Mouse (Mus musculus) lung, postnatal 36 days (tissue): Measurements from ENCODE around the gene 9130409I23Rik.

ENCODE experiments used
- DNase-seq: peaks from one replicate; pipeline ENCODE4 v3.0.0; 2022; ENCODE audit warnings: mixed read lengths

9130409I23Rik gene

DNA sequence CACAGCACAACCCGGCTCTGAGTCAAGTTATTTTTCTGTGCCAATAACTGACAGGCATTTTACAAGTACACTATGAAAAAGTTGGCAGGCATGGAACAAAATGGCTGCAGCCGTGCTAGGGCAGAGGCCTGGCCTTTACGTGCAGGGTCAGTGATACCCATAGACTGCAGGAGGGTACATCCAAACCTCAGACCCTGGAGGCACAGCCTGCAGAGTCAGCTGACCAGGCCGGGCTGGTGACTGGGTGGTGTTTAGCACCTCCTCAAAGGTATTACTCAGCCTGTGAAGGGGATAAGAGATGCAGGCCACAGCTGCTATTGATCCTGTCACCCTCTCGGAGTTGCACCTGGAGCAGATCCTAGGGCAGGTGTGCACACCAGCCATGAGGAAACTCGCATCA, at the start of gene 9130409I23Rik:
Gene 9130409I23Rik, plus strand, starts transcription at position 301 of the 400 bp plus-strand sequence.
- no peak for DNase-seq

DNA sequence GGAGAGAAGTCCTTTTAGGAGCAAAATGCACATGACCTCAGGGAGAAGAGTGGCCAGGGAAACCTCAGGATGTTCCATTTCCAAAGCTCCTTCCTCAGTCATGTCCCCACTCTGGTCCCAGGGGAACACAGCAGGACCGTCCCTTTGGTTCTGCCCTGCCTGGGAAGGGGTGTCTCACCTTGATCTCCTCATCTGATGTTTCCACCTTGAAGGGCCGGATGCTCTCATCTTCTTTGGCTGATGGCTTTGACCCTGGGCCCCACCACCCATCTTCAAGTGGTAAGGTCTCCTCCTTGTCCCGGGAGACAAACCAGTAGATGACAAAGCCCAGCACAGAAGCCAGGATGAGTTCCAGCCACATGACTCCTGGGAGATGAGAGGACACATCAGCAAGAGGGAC, 49.4 kb upstream of the 9130409I23Rik start:
- no peak for DNase-seq

GRCm38 (mm10) chr1:181003790-181004189, 47.2 kb upstream of the 9130409I23Rik start:
- DNase-seq = no peak

DNA sequence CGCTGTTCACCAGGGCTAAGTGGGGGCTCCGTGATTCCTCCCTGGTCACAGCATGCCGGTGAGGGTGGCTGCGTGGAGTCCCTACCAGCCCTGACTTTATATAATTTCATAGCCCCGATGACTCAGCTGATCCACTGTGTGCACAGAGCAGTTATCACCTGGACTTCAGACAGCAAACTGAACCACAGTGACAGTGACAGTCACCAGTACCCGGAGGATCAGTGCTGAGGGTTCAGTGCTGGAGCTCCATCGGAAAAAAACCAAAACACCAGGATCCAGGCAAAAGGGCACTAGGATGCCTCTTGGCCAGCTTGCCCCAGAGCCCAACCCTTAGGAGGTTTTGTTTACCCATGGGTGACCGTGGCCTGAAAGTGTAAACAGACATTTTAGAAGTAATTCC, 45.7 kb upstream of the 9130409I23Rik start:
- no peak for DNase-seq

GRCm38 (mm10) chr1:181007831-181008230, 43.2 kb upstream of the 9130409I23Rik start:
- no peak for DNase-seq

- peak; percentile 83 for DNase-seq
These were observed 42.8 kb upstream of the 9130409I23Rik start for GRCm38 (mm10) chr1:181008266-181008665.

DNA sequence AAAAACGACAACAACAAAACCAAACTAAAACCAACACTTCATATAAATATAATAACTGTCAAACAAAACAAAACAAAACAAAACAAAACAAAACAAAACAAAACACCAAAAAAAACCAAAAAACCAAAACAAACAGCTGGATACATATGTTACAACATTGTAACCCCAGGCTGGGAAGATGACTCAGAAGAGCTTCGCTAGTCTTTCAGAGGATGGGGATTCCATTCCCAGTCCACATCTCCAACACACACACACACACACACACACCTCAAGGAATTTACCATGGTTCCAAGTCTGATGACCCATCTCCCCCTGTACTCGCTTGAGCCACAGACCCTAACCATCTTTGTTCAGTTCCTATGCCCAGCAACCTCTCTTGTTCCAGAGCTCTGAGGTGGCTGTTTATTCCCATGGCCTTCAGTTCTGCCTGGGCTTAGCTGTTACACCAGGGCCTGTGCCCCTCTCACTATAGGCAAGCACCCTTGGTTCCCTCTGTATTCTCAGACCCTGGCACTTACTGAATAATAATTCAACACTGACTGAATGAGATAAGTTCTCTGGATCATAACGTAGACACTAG, 41.9 kb upstream of the 9130409I23Rik start:
- DNase-seq = no peak

GRCm38 (mm10) chr1:181009754-181010153, 41.3 kb upstream of the 9130409I23Rik start:
- peak; percentile 80 for DNase-seq

DNA sequence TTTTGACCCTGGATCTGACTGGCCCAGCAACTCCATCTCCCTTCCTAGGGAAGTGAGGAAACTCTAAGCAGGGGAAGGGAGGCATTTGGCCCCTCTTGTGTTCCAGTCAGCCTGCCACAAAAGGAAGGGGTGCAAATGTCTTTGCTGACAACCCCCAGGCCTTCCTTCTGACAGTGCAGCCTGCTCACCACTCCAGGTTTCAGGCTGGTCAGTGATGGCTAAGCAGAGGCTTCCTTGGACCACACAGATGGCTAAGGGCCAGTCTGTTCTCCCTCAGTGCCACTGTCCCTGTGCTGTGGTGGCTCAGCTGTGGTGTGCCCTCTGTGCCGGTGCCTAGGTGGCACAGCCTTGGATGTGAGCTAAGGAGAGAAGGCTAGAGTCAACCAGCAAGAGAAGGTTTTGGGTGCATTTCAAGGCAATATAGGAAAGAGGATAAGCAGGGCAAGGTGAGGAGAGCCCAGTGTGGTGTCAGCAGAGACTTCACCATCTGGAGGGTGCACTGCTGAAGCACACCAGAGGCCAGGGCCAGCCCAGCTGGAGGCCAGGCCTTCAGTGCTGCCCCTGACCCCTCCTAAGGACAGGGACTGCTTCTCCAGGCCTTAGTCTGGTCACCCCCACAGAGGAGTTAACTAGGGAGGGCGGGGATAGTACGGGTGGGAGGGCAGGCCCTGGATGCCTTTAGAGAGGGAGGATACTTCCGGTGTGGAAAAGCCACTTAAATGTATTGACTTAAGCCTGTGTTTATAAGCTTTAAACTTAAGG, 40.7 kb upstream of the 9130409I23Rik start:
- DNase-seq = peak; percentile 26

- DNase-seq = no peak
These were observed 39.4 kb upstream of the 9130409I23Rik start for GRCm38 (mm10) chr1:181011601-181012000.

GRCm38 (mm10) chr1:181012416-181012815, 38.6 kb upstream of the 9130409I23Rik start:
- DNase-seq = no peak

- DNase-seq = no peak
These were observed 37.6 kb upstream of the 9130409I23Rik start for GRCm38 (mm10) chr1:181013446-181013845.

DNA sequence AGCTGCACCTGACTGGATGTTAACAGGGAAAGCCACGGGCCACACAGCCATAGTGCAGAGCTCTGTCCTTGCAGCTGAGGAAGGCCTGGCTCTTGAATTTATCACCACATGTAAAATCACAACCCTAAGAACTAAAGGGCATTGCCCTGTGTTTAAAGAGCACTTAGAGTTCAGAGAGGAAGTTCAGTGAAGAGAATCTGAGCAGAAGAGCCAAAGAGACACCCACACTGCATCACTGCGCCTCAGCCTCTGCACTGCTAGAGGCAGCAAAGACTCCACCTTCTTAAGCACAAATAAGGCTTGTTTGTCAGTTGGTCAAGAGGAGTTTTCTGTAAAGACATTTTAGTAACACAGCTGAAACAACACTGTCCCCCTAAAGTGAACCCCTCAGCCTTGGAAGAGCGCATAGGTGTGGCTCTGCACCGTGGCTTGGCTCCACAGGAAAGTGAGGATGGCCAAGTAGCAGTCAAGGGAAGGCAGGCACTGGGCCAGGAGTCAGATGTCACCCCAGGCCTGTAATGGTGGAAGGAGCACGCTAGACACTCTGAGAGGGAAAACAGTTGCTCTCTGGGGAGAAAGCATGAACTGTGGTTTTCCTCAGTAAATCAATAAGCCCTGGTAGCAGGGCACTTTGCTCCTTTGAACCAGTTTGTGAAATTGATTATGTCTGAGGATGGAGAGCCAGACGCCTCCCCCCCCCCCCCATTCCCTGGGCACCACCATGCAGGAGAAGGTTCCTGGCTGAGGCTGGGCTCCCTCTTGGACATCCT, 36.1 kb upstream of the 9130409I23Rik start:
- DNase-seq = peak; percentile 76

DNA sequence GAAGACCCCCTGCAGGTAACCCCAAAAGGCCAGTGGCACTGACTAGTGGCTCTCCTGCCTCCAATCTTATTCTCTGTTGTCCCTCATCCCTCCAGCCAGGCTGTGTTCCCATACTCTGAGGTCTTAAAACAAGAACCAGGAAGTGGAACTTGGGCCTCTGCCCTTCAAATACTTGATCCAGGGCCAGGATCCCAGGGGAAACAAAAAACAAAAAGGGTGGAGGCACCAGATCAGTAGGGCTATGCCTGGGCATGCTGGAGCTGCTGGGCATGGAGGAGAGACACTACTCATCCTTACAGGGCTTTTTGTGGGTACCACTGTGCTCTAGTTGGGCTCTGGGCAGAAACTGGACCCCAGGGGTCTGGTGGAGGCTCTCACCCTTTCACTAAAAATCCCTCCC, 35.5 kb upstream of the 9130409I23Rik start:
- peak; percentile 95 for DNase-seq

DNA sequence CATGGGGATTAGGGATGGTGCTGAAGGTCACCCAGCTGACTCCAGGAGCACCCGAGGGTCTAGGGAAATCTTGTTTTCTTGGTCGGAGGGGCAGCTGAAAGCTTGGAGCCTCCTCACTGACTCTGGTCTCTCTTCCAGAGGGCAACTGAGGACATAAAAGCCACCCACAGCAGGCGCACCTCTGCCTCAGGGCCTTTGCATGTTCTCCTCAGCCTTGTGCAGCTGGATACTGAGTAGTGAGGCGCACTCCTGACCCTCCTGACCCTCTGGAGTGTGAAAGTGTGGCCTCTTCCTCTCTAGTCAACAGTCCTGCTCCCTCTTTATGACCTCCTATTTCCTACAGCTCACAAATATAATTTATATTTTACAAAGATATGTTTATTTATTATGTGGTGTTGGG, 35.0 kb upstream of the 9130409I23Rik start:
- peak; percentile 32 for DNase-seq

- DNase-seq = peak; percentile 98
These were observed 34.4 kb upstream of the 9130409I23Rik start for GRCm38 (mm10) chr1:181016532-181017131.

DNA sequence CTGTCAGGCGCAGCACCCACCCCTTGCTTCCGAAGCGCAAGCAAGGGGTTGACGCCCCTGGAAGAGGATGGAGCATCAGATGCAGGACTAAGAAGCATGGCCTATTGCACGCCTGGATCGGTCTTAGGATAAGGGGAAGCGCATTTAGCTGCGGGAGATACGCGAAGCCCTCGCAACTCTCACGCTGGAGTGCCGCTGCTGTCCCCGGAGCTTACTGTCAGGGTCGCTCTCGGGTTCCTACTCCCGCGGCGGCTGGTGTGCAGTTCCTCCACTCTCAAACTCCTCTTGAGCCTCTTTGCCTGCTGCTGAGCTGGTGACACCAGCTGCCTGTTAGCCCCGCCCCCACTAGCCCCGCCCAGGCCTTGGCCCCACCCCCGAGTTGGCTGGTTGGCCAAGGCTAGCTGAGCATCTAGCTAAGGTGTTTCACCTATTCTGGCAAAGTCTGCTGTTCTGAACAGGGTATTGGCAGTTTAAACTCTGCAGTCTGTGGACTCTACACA, 33.8 kb upstream of the 9130409I23Rik start:
- peak; percentile 95 for DNase-seq

- no peak for DNase-seq
These were observed 33.1 kb upstream of the 9130409I23Rik start for GRCm38 (mm10) chr1:181017890-181018420.

- DNase-seq = no peak
These were observed 30.1 kb upstream of the 9130409I23Rik start, which contains the start of gene Ephx1 for GRCm38 (mm10) chr1:181020756-181021487. TSS of gene Ephx1 (minus strand) at chr1:181020904.

- no peak for DNase-seq
These were observed 29.6 kb upstream of the 9130409I23Rik start for GRCm38 (mm10) chr1:181021488-181021865.

- peak; percentile 94 for DNase-seq
These were observed 28.8 kb upstream of the 9130409I23Rik start for GRCm38 (mm10) chr1:181022265-181022664.
